Mouse (Mus musculus) frontal cortex, postnatal 36 days (tissue): ENCODE data around the gene Gm45208.
"Not testable (repeated sequence)": the region's sequence is repeated elsewhere in the genome, so short reads cannot be mapped to it uniquely, and the experiment has no call there.

Experiments
- DNase-seq, 2 experiments: peaks; one replicate each; pipeline ENCODE4 v3.0.0; 2022; ENCODE audit warnings: low spot score in 2 of 2

The Gm45208 gene

DNA sequence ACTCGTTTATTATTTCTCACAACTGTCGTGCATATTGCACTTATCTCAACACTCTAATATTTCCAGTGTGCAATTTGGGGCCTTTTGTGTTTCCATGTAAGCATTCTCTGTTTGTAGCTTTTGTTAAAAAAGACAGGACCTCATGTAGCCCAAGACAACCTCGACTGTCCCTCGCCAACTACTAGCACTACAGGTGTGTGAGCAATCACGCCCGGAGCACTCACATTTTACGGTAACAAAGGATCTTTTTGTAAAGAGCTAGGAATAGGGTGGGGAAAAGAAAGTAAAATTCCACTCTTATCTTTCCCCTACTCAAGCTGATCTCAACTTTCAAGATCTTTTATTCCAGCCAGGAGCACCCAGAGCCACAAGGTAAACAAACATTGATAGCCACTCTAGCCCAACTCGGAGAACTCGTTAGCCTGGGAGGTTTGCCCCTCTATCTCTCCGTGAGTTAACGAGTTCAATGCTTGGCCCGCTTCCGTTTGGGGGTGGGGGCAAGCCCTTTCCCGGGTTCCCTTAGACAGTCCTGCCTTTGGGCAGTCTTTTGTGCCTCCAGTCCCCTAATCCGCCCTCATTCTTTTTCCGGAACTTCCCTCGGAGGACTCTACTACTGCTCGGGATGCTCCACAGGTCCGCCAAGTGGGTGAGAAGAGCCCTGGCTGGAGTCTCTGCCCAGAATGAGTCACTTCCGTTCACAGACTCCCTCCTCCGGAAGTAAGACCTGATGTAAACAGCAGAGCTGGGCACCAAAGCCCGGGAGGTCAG lies at the start of gene Gm45208:
TSS of gene Gm45208 (plus strand) at position 732 of the 768 bp plus-strand sequence.
- peak; percentile 70 to 73 for DNase-seq

GRCm38 (mm10) chrX:7672739-7673138 lies 49.3 kb upstream of the Gm45208 start:
- DNase-seq = no peak

GRCm38 (mm10) chrX:7673578-7674281 lies 48.3 kb upstream of the Gm45208 start:
- DNase-seq = no peak

DNA sequence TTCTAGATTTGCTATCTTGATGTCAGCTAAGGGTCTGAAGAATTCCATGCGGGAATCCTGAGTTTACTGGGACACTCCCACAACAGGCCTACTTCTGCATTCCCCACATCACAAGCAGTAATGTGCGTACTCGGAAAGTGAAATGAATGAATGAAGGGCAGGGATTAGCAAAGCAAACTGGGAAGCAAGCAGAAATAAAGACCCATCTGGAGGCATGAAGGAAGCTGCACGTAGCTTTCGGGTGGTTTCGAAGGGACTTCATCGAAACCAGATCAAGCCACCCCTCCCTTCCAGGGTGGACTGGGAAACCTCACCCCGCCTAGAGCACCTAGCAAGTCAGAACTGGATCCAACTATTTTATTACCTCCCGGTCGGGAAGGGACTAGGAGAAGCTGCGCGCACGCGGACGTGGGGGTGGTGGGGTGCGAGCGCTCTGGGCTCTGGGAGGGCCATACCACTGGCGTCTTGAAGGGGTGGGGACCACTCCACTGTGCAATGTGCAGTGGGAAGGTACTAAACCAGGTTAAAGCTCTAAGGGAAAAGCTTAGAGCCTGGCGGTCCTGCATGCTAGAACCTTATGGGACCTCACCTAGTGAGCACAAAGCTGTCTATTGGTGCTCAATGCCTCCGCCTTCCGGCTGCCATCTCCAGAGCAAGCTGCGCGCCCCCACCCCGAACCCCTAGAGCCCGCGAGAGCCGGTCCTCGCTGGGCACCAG lies 47.6 kb upstream of the Gm45208 start:
- DNase-seq = no peak

GRCm38 (mm10) chrX:7675001-7675380 lies 47.1 kb upstream of the Gm45208 start:
- no peak for DNase-seq

DNA sequence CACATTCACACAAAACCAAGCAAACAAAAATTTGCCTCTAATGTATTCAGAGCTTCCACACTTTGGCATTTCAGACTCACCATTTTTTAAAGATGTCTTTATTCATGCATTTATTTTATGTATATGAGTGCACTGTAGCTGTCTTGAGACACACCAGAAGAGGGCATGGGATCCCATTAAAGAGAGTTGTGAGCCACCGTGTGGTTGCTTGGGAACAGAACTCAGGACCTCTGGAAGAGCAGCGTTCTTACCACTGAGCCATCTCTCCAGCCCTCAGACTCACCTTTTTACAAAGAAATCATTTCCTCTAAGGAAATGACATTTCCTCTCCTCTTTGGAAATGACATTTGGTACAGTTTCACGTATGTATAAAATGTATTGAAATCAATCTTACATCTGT lies 43.1 kb upstream of the Gm45208 start:
- DNase-seq = no peak

GRCm38 (mm10) chrX:7679405-7680056 lies 42.5 kb upstream of the Gm45208 start:
- DNase-seq = peak; percentile 80 to 89

GRCm38 (mm10) chrX:7680057-7680412 lies 42.0 kb upstream of the Gm45208 start:
- no peak for DNase-seq

- no peak for DNase-seq
Measured at GRCm38 (mm10) chrX:7680864-7681263, 41.2 kb upstream of the Gm45208 start, which contains the start of gene Magix. TSS of gene Magix (minus strand) at chrX:7681251.

GRCm38 (mm10) chrX:7688321-7688720 lies 33.7 kb upstream of the Gm45208 start:
- no peak for DNase-seq

GRCm38 (mm10) chrX:7690486-7690885 lies 31.6 kb upstream of the Gm45208 start:
- DNase-seq = no peak

DNA sequence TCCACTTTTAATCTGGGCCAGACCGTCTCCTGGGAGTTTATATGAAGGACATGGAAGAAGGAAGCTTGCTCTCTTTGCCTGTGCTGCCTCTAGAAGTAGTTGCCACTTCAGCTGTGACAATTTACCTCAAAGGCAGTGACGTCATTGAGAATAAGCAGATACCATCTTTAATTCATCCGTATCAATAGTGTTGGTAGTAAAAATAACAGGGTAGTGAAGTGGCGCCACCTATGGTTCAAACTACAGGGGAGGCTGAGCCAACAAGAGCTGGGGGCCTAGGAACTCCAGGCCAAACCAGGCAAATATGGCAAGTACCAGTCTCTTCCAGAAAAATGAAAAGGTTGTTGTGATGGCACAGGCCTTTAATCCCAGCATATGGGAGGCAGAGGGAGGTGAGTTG lies 29.2 kb upstream of the Gm45208 start:
- no peak for DNase-seq

GRCm38 (mm10) chrX:7696520-7696919 lies 25.5 kb upstream of the Gm45208 start:
- DNase-seq = no peak

DNA sequence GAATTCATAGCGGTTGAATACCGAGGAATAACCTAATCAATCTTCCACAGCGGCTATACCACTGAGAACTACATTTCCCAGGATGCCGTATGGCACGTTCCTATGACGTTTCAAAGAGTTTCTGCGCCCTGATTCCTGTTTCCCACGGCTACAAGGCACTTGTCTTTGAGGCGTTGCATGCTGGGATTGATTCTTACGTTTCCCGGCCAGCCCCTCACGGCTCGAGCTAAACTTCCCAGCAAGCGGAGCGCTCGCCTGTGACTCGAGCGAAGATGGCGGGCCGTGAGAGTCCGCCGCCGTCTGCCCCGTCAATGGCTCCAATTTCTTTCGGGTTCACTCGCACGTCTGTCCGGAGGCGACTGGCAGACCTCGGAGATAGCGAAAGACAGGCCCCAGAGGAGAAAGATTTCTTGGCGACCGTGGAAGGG lies 25.1 kb upstream of the Gm45208 start, which contains the start of gene Gpkow:
TSS of gene Gpkow (plus strand) at position 178 of the 428 bp plus-strand sequence.
- peak; percentile 77 to 88 for DNase-seq

- not testable (repeated sequence) for DNase-seq
Measured at GRCm38 (mm10) chrX:7713764-7714134, 8.3 kb upstream of the Gm45208 start.

GRCm38 (mm10) chrX:7714135-7714899 lies 7.7 kb upstream of the Gm45208 start, which contains the start of gene Wdr45:
TSS of gene Wdr45 (plus strand) at chrX:7714333.
- peak; percentile 84 to 93 for DNase-seq

GRCm38 (mm10) chrX:7716058-7716457 lies 6.0 kb upstream of the Gm45208 start:
- not testable (repeated sequence) for DNase-seq

GRCm38 (mm10) chrX:7722282-7722611 lies 202 bp downstream of the Gm45208 start:
- DNase-seq = no peak

DNA sequence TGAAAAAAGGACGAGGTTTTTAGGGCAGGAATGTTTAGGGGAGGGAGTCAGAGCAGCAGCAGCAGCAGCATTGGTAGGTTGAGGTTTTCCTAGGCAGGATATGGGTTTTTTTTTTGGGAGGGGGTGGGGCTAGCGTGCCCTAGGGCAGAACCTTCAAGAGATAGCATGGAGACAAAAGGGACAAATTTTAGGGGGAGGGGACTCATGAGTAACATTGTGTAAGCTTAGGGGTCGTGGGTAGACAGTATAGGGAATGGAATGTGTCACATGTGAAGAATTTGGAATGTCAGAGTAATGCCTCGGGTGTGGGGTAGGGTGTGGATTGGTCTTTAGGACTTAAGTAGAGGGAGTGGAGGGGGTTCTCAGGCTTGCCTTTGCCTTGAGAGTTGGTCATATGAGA lies 646 bp downstream of the Gm45208 start:
- no peak for DNase-seq

DNA sequence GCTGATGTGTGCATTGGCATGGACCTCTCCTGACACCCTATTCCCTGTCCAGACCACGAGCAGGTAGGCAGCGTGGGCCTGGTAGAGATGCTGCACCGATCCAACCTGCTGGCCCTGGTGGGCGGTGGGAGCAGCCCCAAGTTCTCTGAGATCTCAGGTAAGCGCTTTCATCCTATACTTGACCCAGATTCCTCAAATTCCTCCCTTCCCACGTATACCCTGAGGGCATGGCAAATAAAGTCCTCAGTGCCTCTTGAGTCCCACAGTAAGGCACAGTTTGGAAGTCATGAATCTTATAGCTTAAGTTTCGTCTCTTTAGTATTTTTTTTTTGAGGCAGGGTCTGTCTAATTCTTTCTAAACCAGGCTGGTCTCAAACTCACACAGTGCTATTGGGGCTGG lies 2.1 kb downstream of the Gm45208 start:
- no peak for DNase-seq

DNA sequence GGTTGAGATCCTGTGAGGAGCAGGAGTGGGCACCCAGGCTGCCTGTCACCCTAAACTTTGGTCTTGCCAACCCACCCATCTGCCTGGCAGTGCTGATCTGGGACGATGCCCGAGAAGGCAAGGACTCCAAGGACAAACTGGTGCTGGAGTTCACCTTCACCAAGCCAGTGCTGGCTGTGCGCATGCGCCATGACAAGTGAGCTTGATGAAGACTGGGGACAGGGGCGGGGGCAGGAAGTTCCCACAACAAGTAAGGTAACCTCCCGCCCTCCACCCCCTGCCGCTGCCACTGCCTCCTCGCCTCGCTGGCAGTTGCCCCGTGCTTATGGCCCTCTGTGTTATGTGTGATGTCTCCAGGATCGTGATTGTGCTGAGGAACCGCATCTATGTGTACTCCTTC lies 3.8 kb downstream of the Gm45208 start:
- no peak for DNase-seq
